Comparison of ENCODE assay signal across 8 mouse cellular contexts in the genomic region with DNA sequence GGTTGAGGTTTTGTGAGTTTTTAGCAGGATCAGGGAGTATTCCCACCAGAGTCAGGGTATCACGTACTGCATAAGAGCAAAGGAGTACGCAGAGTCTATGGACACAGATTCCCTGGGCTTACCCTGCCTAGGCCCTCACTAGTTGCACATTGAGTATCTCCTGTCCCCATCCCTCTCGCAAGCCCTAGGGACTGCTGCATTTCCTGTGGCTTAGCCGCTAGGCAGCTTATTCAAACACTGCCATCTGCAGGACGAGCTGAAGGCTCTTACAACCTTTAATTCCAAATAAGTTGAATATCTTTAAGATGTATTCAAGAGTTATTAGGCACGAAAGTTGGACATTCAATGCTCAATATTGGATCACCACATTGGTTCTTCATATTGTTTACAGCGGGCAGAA.
A peak's percentile ranks its signal among the peaks of the same experiment; 100 is the strongest.
DNase-seq lines count a peak whose midpoint lies in the region; ATAC-seq and TF ChIP-seq lines count a peak whose summit lies in the region.
"Had no signal": no experiment of that assay in that cellular context is flagged by ENCODE, and none has a peak within 500 bp of the region (broad histone marks: within the 10 kb centered on the region; RNA-seq: fewer than 3 reads in every experiment).

No protein-coding gene starts in this region.

- no peaks in the 10 kb centered on the region for H3K9me3 ChIP-seq in hindbrain, embryonic 11.5 days (ENCODE audit: control insufficient read depth, low read length)
- H3K9me3 ChIP-seq in hindbrain, embryonic 12.5 days (replicated peaks): no peaks in the 10 kb centered on the region
- H3K9me3 ChIP-seq: megakaryocyte, embryonic 14.5 days had no signal

- WGBS in hindbrain, embryonic 11.5 days: 49% methylated on average over 7 of the region's 7 CpGs
- WGBS in hindbrain, embryonic 12.5 days: 52% methylated on average over 7 of the region's 7 CpGs
- WGBS in thymus, adult 2 months: 44% methylated on average over 7 of the region's 7 CpGs

- no peak overlapping the region for H3K4me3 ChIP-seq in hindbrain, embryonic 11.5 days (ENCODE audit: low read depth, low read length)
- H3K4me3 ChIP-seq in hindbrain, embryonic 12.5 days: no peak overlapping the region
- no peak overlapping the region for H3K4me3 ChIP-seq in thymus, adult 2 months (ENCODE audit: control insufficient read depth, insufficient read depth, low read length)
- H3K4me3 ChIP-seq in embryonic fibroblast, embryonic 13.5 days (ENCODE audit: insufficient read depth, low read length): no peak overlapping the region
- H3K4me3 ChIP-seq: megakaryocyte, embryonic 14.5 days had no signal

- TF ChIP-seq POLR2A in thymus, adult 2 months (IDR thresholded peaks at IDR 0.05; ENCODE audit: control insufficient read depth, extremely low read depth, insufficient read depth, low read length, poor library complexity): no peak
- TF ChIP-seq POLR2A in embryonic fibroblast, embryonic 13.5 days (IDR thresholded peaks at IDR 0.05; ENCODE audit: low read depth, low read length): no peak

- no peaks in the 10 kb centered on the region for H3K36me3 ChIP-seq in hindbrain, embryonic 11.5 days (ENCODE audit: control insufficient read depth, insufficient read depth, low read length)
- H3K36me3 ChIP-seq in hindbrain, embryonic 12.5 days: peaks cover 26% of the 10 kb centered on the region
- no peaks in the 10 kb centered on the region for H3K36me3 ChIP-seq in thymus, adult 2 months (ENCODE audit: control insufficient read depth, insufficient read depth, low read length)

- H3K4me1 ChIP-seq in hindbrain, embryonic 11.5 days (replicated peaks; ENCODE audit: control insufficient read depth, insufficient read depth, low read length): no peaks in the 10 kb centered on the region
- H3K4me1 ChIP-seq in hindbrain, embryonic 12.5 days: no peaks in the 10 kb centered on the region
- no peaks in the 10 kb centered on the region for H3K4me1 ChIP-seq in thymus, adult 2 months (replicated peaks; ENCODE audit: control insufficient read depth, insufficient read depth, low read length)
- H3K4me1 ChIP-seq in embryonic fibroblast, embryonic 13.5 days (ENCODE audit: control insufficient read depth, insufficient read depth, low read length): peaks cover 3% of the 10 kb centered on the region; the same call in 1 of the 2 replicates

- ATAC-seq in hindbrain, embryonic 11.5 days (ENCODE audit: low FRiP score): no peak
- no peak for ATAC-seq in hindbrain, embryonic 12.5 days (ENCODE audit: low FRiP score)
- ATAC-seq in activated CD4-positive, CD25-positive, alpha-beta regulatory T cell, adult 4 months: no peak

- no peak overlapping the region for H3K9ac ChIP-seq in hindbrain, embryonic 11.5 days (ENCODE audit: low read depth, low read length)
- H3K9ac ChIP-seq in hindbrain, embryonic 12.5 days: no peak overlapping the region

- no peaks in the 10 kb centered on the region for H3K27me3 ChIP-seq in hindbrain, embryonic 11.5 days (ENCODE audit: control insufficient read depth, insufficient read depth, low read length)
- no peaks in the 10 kb centered on the region for H3K27me3 ChIP-seq in hindbrain, embryonic 12.5 days
- H3K27me3 ChIP-seq in thymus, adult 2 months (ENCODE audit: control insufficient read depth, insufficient read depth, low read length): no peaks in the 10 kb centered on the region

- DNase-seq in hindbrain, embryonic 11.5 days (ENCODE audit: low spot score): peak; percentile 17
- DNase-seq in thymus, postnatal 0 days (ENCODE audit: low spot score): peak; percentile 35
- DNase-seq in thymus, adult 2 months: no peak
- DNase-seq in testis, postnatal 10 days (ENCODE audit: low spot score): no peak

- no peak for TF ChIP-seq CTCF in thymus, adult 2 months (IDR thresholded peaks at IDR 0.05; ENCODE audit: borderline replicate concordance, control insufficient read depth, extremely low read depth, insufficient read depth, low read length, poor library complexity)
- peak; percentile 29; the same call in 1 of the 2 replicates for TF ChIP-seq CTCF in embryonic fibroblast, embryonic 13.5 days (IDR thresholded peaks at IDR 0.05; ENCODE audit: borderline replicate concordance, insufficient read depth, low read length)

- no peak overlapping the region for H3K4me2 ChIP-seq in hindbrain, embryonic 11.5 days (replicated peaks; ENCODE audit: low read depth, low read length)
- no peak overlapping the region for H3K4me2 ChIP-seq in hindbrain, embryonic 12.5 days (replicated peaks)

- H3K27ac ChIP-seq in hindbrain, embryonic 11.5 days (ENCODE audit: low read depth, low read length): no peak overlapping the region
- no peak overlapping the region for H3K27ac ChIP-seq in hindbrain, embryonic 12.5 days
- no peak overlapping the region for H3K27ac ChIP-seq in thymus, adult 2 months (ENCODE audit: control insufficient read depth, insufficient read depth, low read length)
- no peak overlapping the region for H3K27ac ChIP-seq in embryonic fibroblast, embryonic 13.5 days (ENCODE audit: insufficient read depth, low read length)

Comparison
In these comparisons a context has a peak if more than half of its experiments do, and no peak if none do; other contexts are left out.
1. DNase-seq: peak in hindbrain, embryonic 11.5 days (single experiment) and thymus, postnatal 0 days (single experiment); none in thymus, adult 2 months (single experiment) and testis, postnatal 10 days (single experiment).